Mouse (Mus musculus) MEL (cell line): ENCODE measurements around the gene Wnt10b. TPM values are rescaled to one million over a fixed set of nuclear protein-coding genes. Genes with fewer than 3 reads are reported as not detected.
A peak's percentile ranks its signal among the peaks of the same experiment; 100 is the strongest.

Experiments
- DNase-seq: peaks from one replicate; pipeline ENCODE4 v3.0.0; 2011; ENCODE audit warnings: low read depth, low spot score
- H3K27ac ChIP-seq: 2 replicates; pipeline ENCODE4 v1.5.1; 2012; ENCODE audit warnings: low read depth, mild to moderate bottlenecking, control low read depth, low read length, moderate library complexity; ENCODE audit not compliant: control insufficient read depth
- H3K27me3 ChIP-seq, 2 experiments: fragments of 150-350 bp in 1 of 2; sonication (generic) in 1 of 2; 2 replicates each; pipeline ENCODE4 v1.6.1; 2012; ENCODE audit warnings: low read length in 2 of 2, mild to moderate bottlenecking in 2 of 2, improper control_type of control experiment in 1 of 2, moderate library complexity in 1 of 2; ENCODE audit not compliant: insufficient read depth in 2 of 2, control insufficient read depth in 1 of 2
- H3K36me3 ChIP-seq, 2 experiments: 2 replicates each; pipeline ENCODE4 v1.6.1; 2012 to 2014; ENCODE audit warnings: low read length in 2 of 2, improper control_type of control experiment in 1 of 2, inconsistent platforms in 1 of 2, mild to moderate bottlenecking in 1 of 2; ENCODE audit not compliant: insufficient read depth in 2 of 2, control insufficient read depth in 1 of 2
- H3K4me1 ChIP-seq, 2 experiments: fragments of 150-350 bp in 1 of 2; sonication (generic) in 1 of 2; 2 replicates each; pipeline ENCODE4 v1.6.1; 2012; ENCODE audit warnings: low read length in 2 of 2, improper control_type of control experiment in 1 of 2, mild to moderate bottlenecking in 1 of 2; ENCODE audit not compliant: insufficient read depth in 2 of 2, control insufficient read depth in 1 of 2
- H3K4me3 ChIP-seq, 2 experiments: fragments of 150-350 bp in 1 of 2; sonication (generic) in 1 of 2; 2 replicates each; pipeline ENCODE4 v1.5.1; 2012; ENCODE audit warnings: low read depth in 2 of 2, low read length in 2 of 2, mild to moderate bottlenecking in 2 of 2, moderate library complexity in 2 of 2, control low read depth in 1 of 2, improper control_type of control experiment in 1 of 2; ENCODE audit not compliant: control insufficient read depth in 1 of 2, insufficient read depth in 1 of 2
- H3K79me2 ChIP-seq: 2 replicates; pipeline ENCODE4 v1.6.1; 2012; ENCODE audit warnings: mild to moderate bottlenecking, low read length, moderate library complexity; ENCODE audit not compliant: control insufficient read depth, poor library complexity, insufficient read depth
- H3K9ac ChIP-seq: 2 replicates; pipeline ENCODE4 v1.6.1; 2012; ENCODE audit warnings: low read depth, mild to moderate bottlenecking, control low read depth, low read length, moderate library complexity; ENCODE audit not compliant: control insufficient read depth, poor library complexity, severe bottlenecking
- H3K9me3 ChIP-seq: fragments of 150-350 bp; sonication (generic); replicated peaks from 2 replicates; pipeline ENCODE4 v1.6.1; 2012; ENCODE audit warnings: mild to moderate bottlenecking, low read length, improper control_type of control experiment, moderate library complexity; ENCODE audit not compliant: insufficient read depth
- BHLHE40 ChIP-seq: IDR thresholded peaks from 2 replicates; pipeline ENCODE4 v1.6.1; 2012; ENCODE audit warnings: low read depth, mild to moderate bottlenecking, inconsistent platforms, low read length, improper control_type of control experiment, borderline replicate concordance
- CHD1 ChIP-seq: IDR thresholded peaks from 2 replicates; pipeline ENCODE4 v1.6.1; 2012; ENCODE audit warnings: low read depth, mild to moderate bottlenecking, inconsistent platforms, low read length, improper control_type of control experiment
- CHD2 ChIP-seq: IDR thresholded peaks from 2 replicates; pipeline ENCODE4 v1.6.1; 2011; ENCODE audit warnings: low read length, improper control_type of control experiment
- CTCF ChIP-seq, 3 experiments: IDR thresholded peaks in 2 of 3; conservative IDR thresholded peaks in 1 of 3; 2 replicates each; pipeline ENCODE4 v1.5.1; 2011 to 2012; ENCODE audit warnings: low read length in 3 of 3, low read depth in 2 of 3, mild to moderate bottlenecking in 2 of 3, improper control_type of control experiment in 1 of 3, inconsistent platforms in 1 of 3, mixed read lengths in 1 of 3, moderate library complexity in 1 of 3; ENCODE audit not compliant: control insufficient read depth in 1 of 3, insufficient read depth in 1 of 3, poor library complexity in 1 of 3, severe bottlenecking in 1 of 3
- EP300 ChIP-seq, 2 experiments: IDR thresholded peaks; 2 replicates each; pipeline ENCODE4 v1.6.1; 2011; ENCODE audit warnings: improper control_type of control experiment in 2 of 2, low read length in 2 of 2, low read depth in 1 of 2, mild to moderate bottlenecking in 1 of 2
- ETS1 ChIP-seq: IDR thresholded peaks from 2 replicates; pipeline ENCODE4 v1.6.1; 2012; ENCODE audit warnings: low read depth, mild to moderate bottlenecking, inconsistent platforms, low read length, improper control_type of control experiment, moderate library complexity
- GABPA ChIP-seq: IDR thresholded peaks from 2 replicates; pipeline ENCODE4 v1.6.1; 2012; ENCODE audit warnings: low read depth, mild to moderate bottlenecking, inconsistent platforms, low read length, improper control_type of control experiment, moderate library complexity
- GATA1 ChIP-seq: IDR thresholded peaks from 2 replicates; pipeline ENCODE4 v1.6.1; 2011; ENCODE audit warnings: low read depth, low read length, improper control_type of control experiment
- HCFC1 ChIP-seq: IDR thresholded peaks from 2 replicates; pipeline ENCODE4 v1.6.1; 2012; ENCODE audit warnings: low read depth, mild to moderate bottlenecking, inconsistent platforms, low read length, improper control_type of control experiment, moderate library complexity
- KAT2A ChIP-seq: conservative IDR thresholded peaks from 2 replicates; pipeline ENCODE4 v1.6.1; 2012; ENCODE audit warnings: low read depth, low read length, improper control_type of control experiment, inconsistent platforms
- MAFK ChIP-seq: IDR thresholded peaks from 2 replicates; pipeline ENCODE4 v1.6.1; 2011; ENCODE audit warnings: low read depth, mild to moderate bottlenecking, low read length, improper control_type of control experiment, borderline replicate concordance
- MAZ ChIP-seq: IDR thresholded peaks from 2 replicates; pipeline ENCODE4 v1.6.1; 2012; ENCODE audit warnings: low read depth, mild to moderate bottlenecking, inconsistent platforms, low read length, improper control_type of control experiment
- MEF2A ChIP-seq: IDR thresholded peaks from 2 replicates; pipeline ENCODE4 v1.6.1; 2014; ENCODE audit warnings: low read depth, mild to moderate bottlenecking, inconsistent platforms, low read length, improper control_type of control experiment; ENCODE audit not compliant: poor library complexity, insufficient replicate concordance, severe bottlenecking; ENCODE audit errors: extremely low read depth
- MXI1 ChIP-seq: IDR thresholded peaks from 2 replicates; pipeline ENCODE4 v1.6.1; 2011; ENCODE audit warnings: mild to moderate bottlenecking, low read depth, low read length, improper control_type of control experiment
- MYB ChIP-seq: IDR thresholded peaks from 2 replicates; pipeline ENCODE4 v1.6.1; 2011; ENCODE audit warnings: mild to moderate bottlenecking, low read depth, low read length, improper control_type of control experiment
- NELFE ChIP-seq: IDR thresholded peaks from 2 replicates; pipeline ENCODE4 v1.6.1; 2011; ENCODE audit warnings: low read depth, low read length, improper control_type of control experiment
- POLR2AphosphoS2 ChIP-seq: IDR thresholded peaks from 2 replicates; pipeline ENCODE4 v1.6.1; 2011; ENCODE audit warnings: low read length, improper control_type of control experiment
- POLR2AphosphoS5 ChIP-seq: IDR thresholded peaks from 2 replicates; pipeline ENCODE4 v1.6.1; 2012; ENCODE audit warnings: low read depth, borderline replicate concordance, mild to moderate bottlenecking, inconsistent platforms, low read length, moderate library complexity, mixed read lengths
- RAD21 ChIP-seq: IDR thresholded peaks from 2 replicates; pipeline ENCODE4 v1.6.1; 2011; ENCODE audit warnings: mild to moderate bottlenecking, low read depth, low read length, improper control_type of control experiment
- RCOR1 ChIP-seq: IDR thresholded peaks from 2 replicates; pipeline ENCODE4 v1.6.1; 2012; ENCODE audit warnings: low read depth, mild to moderate bottlenecking, inconsistent platforms, low read length, improper control_type of control experiment
- SIN3A ChIP-seq: IDR thresholded peaks from 2 replicates; pipeline ENCODE4 v1.6.1; 2012; ENCODE audit warnings: low read length, improper control_type of control experiment, inconsistent platforms
- SMC3 ChIP-seq: IDR thresholded peaks from 2 replicates; pipeline ENCODE4 v1.6.1; 2011; ENCODE audit warnings: low read depth, low read length, improper control_type of control experiment
- TAL1 ChIP-seq: IDR thresholded peaks from 2 replicates; pipeline ENCODE4 v1.6.1; 2012; ENCODE audit warnings: mild to moderate bottlenecking, inconsistent platforms, low read length, moderate library complexity, mixed read lengths
- TBP ChIP-seq: IDR thresholded peaks from 2 replicates; pipeline ENCODE4 v1.8.0; 2011; ENCODE audit warnings: low read depth, low read length, improper control_type of control experiment
- TCF12 ChIP-seq: IDR thresholded peaks from 2 replicates; pipeline ENCODE4 v1.6.1; 2014; ENCODE audit warnings: low read depth, mild to moderate bottlenecking, inconsistent platforms, low read length, improper control_type of control experiment, moderate library complexity
- UBTF ChIP-seq: IDR thresholded peaks from 2 replicates; pipeline ENCODE4 v1.6.1; 2012; ENCODE audit warnings: low read depth, mild to moderate bottlenecking, inconsistent platforms, low read length, improper control_type of control experiment, moderate library complexity, borderline replicate concordance; ENCODE audit not compliant: insufficient read depth
- USF2 ChIP-seq, 2 experiments: IDR thresholded peaks; 2 replicates each; pipeline ENCODE4 v1.6.1; 2011 to 2012; ENCODE audit warnings: improper control_type of control experiment in 2 of 2, low read length in 2 of 2, borderline replicate concordance in 1 of 2, inconsistent platforms in 1 of 2, low read depth in 1 of 2, mild to moderate bottlenecking in 1 of 2; ENCODE audit not compliant: insufficient read depth in 1 of 2
- ZC3H11A ChIP-seq: IDR thresholded peaks from 2 replicates; pipeline ENCODE4 v1.6.1; 2012; ENCODE audit warnings: low read depth, mild to moderate bottlenecking, inconsistent platforms, low read length, improper control_type of control experiment
- ZKSCAN1 ChIP-seq: IDR thresholded peaks from 2 replicates; pipeline ENCODE4 v1.6.1; 2012; ENCODE audit warnings: low read depth, mild to moderate bottlenecking, inconsistent platforms, low read length, improper control_type of control experiment, moderate library complexity
- ZMIZ1 ChIP-seq: IDR thresholded peaks from 2 replicates; pipeline ENCODE4 v1.6.1; 2012; ENCODE audit warnings: low read depth, mild to moderate bottlenecking, inconsistent platforms, low read length, improper control_type of control experiment, moderate library complexity
- ZNF384 ChIP-seq: IDR thresholded peaks from 2 replicates; pipeline ENCODE4 v1.6.1; 2012; ENCODE audit warnings: low read depth, mild to moderate bottlenecking, inconsistent platforms, low read length, improper control_type of control experiment
- polyA plus RNA-seq, 2 experiments: library from polyadenylated mRNA; stranded (reverse) in 1 of 2; unstranded in 1 of 2; fragments of >175 nt in 1 of 2; fragments of >200 nt in 1 of 2; gene quantifications; 2 replicates each; pipeline versions ENCODE4 v1.2.1 to v1.2.4; 2012; ENCODE audit warnings: low replicate concordance in 2 of 2, low read depth in 1 of 2; ENCODE audit not compliant: insufficient read length in 2 of 2, insufficient read depth in 1 of 2, missing spikeins in 1 of 2
- total RNA-seq: library from RNA; depleted of rRNA; stranded (reverse); fragments of 300-350 nt; gene quantifications from 2 replicates; pipeline ENCODE4 v1.2.3, GENCODE M21; 2012

Wnt10b gene
- total and polyA plus RNA-seq, 3 experiments = 0.14 to 0.23 TPM; not detected in 1

- TF ChIP-seq TCF12 (peak; percentile 15; the same call in 1 of the 2 replicates), ZKSCAN1 (no peak), CHD2 (no peak), TBP (peak; percentile 75), CTCF (IDR thresholded peaks at IDR 0.05 in 2 of 3, conservative IDR thresholded peaks at IDR 0.05 in 1 of 3; ENCODE audit: control insufficient read depth in 1 of 3, insufficient read depth in 1 of 3, low read depth in 2 of 3, low read length in 3 of 3, poor library complexity in 1 of 3, severe bottlenecking in 1 of 3) (no peak)
- TF ChIP-seq, all 39 proteins: peak for 24
Measured at GRCm38 (mm10) chr15:98772511-98773211, 5.3 kb downstream of the Wnt10b start (continued).

- H3K4me1 ChIP-seq = peaks cover 0 to 1% of the 10 kb centered on the region in 2 experiments; a peak in 1 of 4 replicates
- no peaks in the 10 kb centered on the region; the same call in 1 of the 2 replicates for H3K79me2 ChIP-seq
- H3K4me3 ChIP-seq = peak overlapping the region; percentile 67 to 72
- H3K36me3 ChIP-seq = peaks cover 0 to 10% of the 10 kb centered on the region in 2 experiments; a peak in 2 of 4 replicates
- H3K9ac ChIP-seq = peak overlapping the region; percentile 76
- peak; percentile 77 for DNase-seq
- peak overlapping the region; percentile 79 for H3K27ac ChIP-seq
- H3K27me3 ChIP-seq = no peaks in the 10 kb centered on the region
- H3K9me3 ChIP-seq = no peaks in the 10 kb centered on the region
- TF ChIP-seq RAD21 = no peak
- no peak for TF ChIP-seq GABPA
- TF ChIP-seq UBTF = no peak
- TF ChIP-seq ZC3H11A = no peak
- TF ChIP-seq GATA1 = peak; percentile 36; the same call in 1 of the 2 replicates
- TF ChIP-seq RCOR1 = peak; percentile 52
- TF ChIP-seq MXI1 = no peak
- TF ChIP-seq CHD2 = no peak
- no peak; the same call in none of the 2 replicates for TF ChIP-seq NELFE
- TF ChIP-seq ZMIZ1 = no peak
- TF ChIP-seq HCFC1 = 0 out of 2 replicates have a peak, but pooled peaks have one; percentile 7
- no peak for TF ChIP-seq USF2 (IDR thresholded peaks at IDR 0.05; ENCODE audit: borderline replicate concordance in 1 of 2, insufficient read depth in 1 of 2, low read depth in 1 of 2, low read length in 2 of 2)
- no peak for TF ChIP-seq TCF12
- 0 out of 2 replicates have a peak, but pooled peaks have one; percentile 50 for TF ChIP-seq CHD1
- TF ChIP-seq EP300 (IDR thresholded peaks at IDR 0.05; ENCODE audit: low read depth in 1 of 2, low read length in 2 of 2) = peak in 1 of 2 experiments; percentile 11; a peak in 1 of 4 replicates
- TF ChIP-seq TBP = peak; percentile 63; the same call in 1 of the 2 replicates
- TF ChIP-seq MAFK = no peak
- no peak for TF ChIP-seq ZNF384
- peak; percentile 4; the same call in 1 of the 2 replicates for TF ChIP-seq TAL1
- TF ChIP-seq MAZ = peak; percentile 61; the same call in 1 of the 2 replicates
- no peak for TF ChIP-seq BHLHE40
- TF ChIP-seq ETS1 = no peak
- no peak for TF ChIP-seq MEF2A
- TF ChIP-seq MYB = no peak
- no peak for TF ChIP-seq ZKSCAN1
- TF ChIP-seq POLR2AphosphoS5 = no peak; the same call in 1 of the 2 replicates
- TF ChIP-seq KAT2A = no peak
- 0 out of 2 replicates have a peak, but pooled peaks have one; percentile 13 for TF ChIP-seq SIN3A
- no peak for TF ChIP-seq SMC3
- TF ChIP-seq POLR2AphosphoS2 = no peak
Measured at GRCm38 (mm10) chr15:98771813-98772425, 6.0 kb downstream of the Wnt10b start.
